Mouse (Mus musculus) liver, adult 2 months (tissue): Measurements from ENCODE around the gene Dclk1.

Source experiments
- CTCF ChIP-seq: fragments of 200-500 bp; IDR thresholded peaks from 2 replicates; pipeline ENCODE4 v1.5.1; 2011; ENCODE audit warnings: low read depth, low read length, control low read depth
- POLR2A ChIP-seq: fragments of 200-500 bp; IDR thresholded peaks from 2 replicates; pipeline ENCODE4 v1.6.1; 2011; ENCODE audit warnings: low read length, control low read depth; ENCODE audit not compliant: insufficient read depth; ENCODE audit errors: extremely low read depth

DNA sequence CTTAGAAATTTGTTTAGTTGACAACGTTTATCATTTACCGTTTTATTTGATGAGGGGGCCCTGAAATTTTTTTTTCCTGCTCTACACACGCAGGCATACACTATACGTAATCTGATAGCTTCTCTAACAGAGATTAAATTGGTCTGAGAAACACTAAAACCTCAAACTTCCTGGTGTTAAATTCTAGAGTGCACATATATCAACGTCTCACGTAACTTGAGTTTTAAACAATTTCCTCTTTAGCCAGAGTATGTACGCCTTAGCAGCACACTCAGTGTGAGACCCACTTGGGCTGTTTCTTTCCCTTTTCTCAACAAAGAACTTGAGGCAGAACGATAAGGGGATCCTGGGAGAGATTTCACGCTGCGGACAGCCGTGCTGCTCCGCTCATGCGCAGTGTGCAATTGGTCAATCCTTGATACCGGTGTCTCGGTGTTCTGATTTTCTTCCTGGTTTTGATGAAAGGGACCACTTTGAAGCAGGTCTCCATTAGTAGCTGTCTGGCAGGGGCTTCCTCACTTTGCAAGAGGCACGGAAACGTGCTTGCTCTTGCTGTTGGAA lies 275.4 kb downstream of the Dclk1 start:
- no peak for TF ChIP-seq CTCF
- TF ChIP-seq POLR2A = no peak
